8 mouse cellular contexts compared by ENCODE assay signal in the genomic region with DNA sequence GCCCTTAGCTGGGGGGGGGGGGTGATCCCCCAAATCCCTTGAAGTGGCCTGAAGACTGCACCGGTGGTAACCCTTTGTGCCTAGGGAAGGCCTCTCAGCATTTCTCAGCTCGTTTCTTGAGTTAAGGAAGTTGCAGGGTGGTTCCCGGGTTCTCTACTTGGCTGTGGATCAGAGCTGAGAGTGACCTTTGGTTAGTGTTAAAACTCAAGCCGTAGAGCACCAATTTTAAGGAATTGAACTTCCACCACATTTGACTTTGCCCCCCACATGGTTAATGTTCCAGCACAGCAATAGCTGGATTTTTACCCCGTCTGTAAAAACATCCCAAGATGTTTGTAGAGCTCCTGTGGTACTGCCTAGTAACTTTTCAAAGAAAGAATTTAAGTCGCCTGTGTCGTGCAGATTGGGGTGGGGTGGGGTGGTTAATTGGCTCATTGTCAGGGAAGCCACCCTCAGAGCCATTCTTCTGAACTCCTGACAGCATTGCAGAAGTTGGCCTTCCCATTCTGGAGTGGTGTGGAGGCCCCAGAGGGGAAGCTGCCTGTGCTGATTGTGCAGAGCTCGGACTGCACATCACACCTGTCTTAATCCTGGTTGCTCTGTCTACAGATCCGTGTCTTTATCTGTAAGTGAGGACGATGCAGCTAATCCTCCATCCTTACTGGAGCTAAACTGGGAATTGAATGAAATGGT. TPM values are rescaled to one million over a fixed set of nuclear protein-coding genes. Genes with fewer than 3 reads are reported as not detected.
DNase-seq lines count a peak whose midpoint lies in the region; ATAC-seq and TF ChIP-seq lines count a peak whose summit lies in the region.

No protein-coding gene starts in this region.

- H3K4me2 ChIP-seq in heart, embryonic 12.5 days: peak overlapping the region; percentile 96
- peak overlapping the region; percentile 93; the same call in 1 of the 2 replicates for H3K4me2 ChIP-seq in forebrain, embryonic 11.5 days (ENCODE audit: low read depth, low read length, severe bottlenecking)
- peak overlapping the region; percentile 93 for H3K4me2 ChIP-seq in kidney, embryonic 16.5 days (replicated peaks; ENCODE audit: low read depth, low read length)
- peak overlapping the region; percentile 90 for H3K4me2 ChIP-seq in midbrain, postnatal 0 days (ENCODE audit: low read depth, low read length, poor library complexity, severe bottlenecking)

- intact Hi-C loops in heart, postnatal 10 days (cut with DNase I): no loop called here

- 0 out of 2 replicates have a peak overlapping the region, but pooled peaks have one; percentile 82 for H3K27ac ChIP-seq in heart, embryonic 12.5 days (ENCODE audit: poor library complexity, severe bottlenecking)
- H3K27ac ChIP-seq in forebrain, embryonic 11.5 days (ENCODE audit: low read depth, low read length): no peak overlapping the region
- peak overlapping the region; percentile 94 for H3K27ac ChIP-seq in kidney, embryonic 16.5 days (ENCODE audit: low read length)
- H3K27ac ChIP-seq in midbrain, postnatal 0 days (ENCODE audit: low read depth, low read length): 0 out of 2 replicates have a peak overlapping the region, but pooled peaks have one; percentile 38

- H3K4me1 ChIP-seq in heart, embryonic 12.5 days (replicated peaks): peaks cover 22% of the 10 kb centered on the region
- peaks cover 13% of the 10 kb centered on the region for H3K4me1 ChIP-seq in forebrain, embryonic 11.5 days (replicated peaks; ENCODE audit: control insufficient read depth, insufficient read depth, low read length)
- H3K4me1 ChIP-seq in kidney, embryonic 16.5 days (ENCODE audit: insufficient read depth, low read length): peaks cover 20% of the 10 kb centered on the region
- peaks cover 11% of the 10 kb centered on the region; the same call in 1 of the 2 replicates for H3K4me1 ChIP-seq in midbrain, postnatal 0 days (ENCODE audit: insufficient read depth, low read length)

- no peak for DNase-seq in heart, postnatal 10 days
- no peak for DNase-seq in forebrain, embryonic 11.5 days (ENCODE audit: low spot score)
- DNase-seq in midbrain, postnatal 0 days (ENCODE audit: low spot score): no peak
- DNase-seq in embryo, embryonic 10.5 days (ENCODE audit: low spot score): no peak
- DNase-seq in layer of hippocampus, adult 18-20 months (ENCODE audit: low spot score in 2 of 2): no peak
- DNase-seq in adrenal gland, adult 18-20 months (ENCODE audit: low spot score in 2 of 2): no peak

- H3K36me3 ChIP-seq in heart, embryonic 12.5 days: peaks cover 38% of the 10 kb centered on the region
- H3K36me3 ChIP-seq in forebrain, embryonic 11.5 days (ENCODE audit: control insufficient read depth, insufficient read depth, low read length): no peaks in the 10 kb centered on the region
- H3K36me3 ChIP-seq in kidney, embryonic 16.5 days (ENCODE audit: insufficient read depth, low read length): peaks cover 13% of the 10 kb centered on the region
- H3K36me3 ChIP-seq in midbrain, postnatal 0 days (ENCODE audit: insufficient read depth, low read length): peaks cover 7% of the 10 kb centered on the region; the same call in 1 of the 2 replicates

- WGBS in heart, embryonic 12.5 days: 65% methylated on average over 10 of the region's 10 CpGs
- 62% methylated on average over 10 of the region's 10 CpGs for WGBS in forebrain, embryonic 11.5 days
- 61% methylated on average over 10 of the region's 10 CpGs for WGBS in kidney, embryonic 16.5 days
- WGBS in midbrain, postnatal 0 days: 47% methylated on average over 10 of the region's 10 CpGs

- ATAC-seq in heart, embryonic 12.5 days (ENCODE audit: insufficient number of reproducible peaks, low FRiP score): no peak
- ATAC-seq in forebrain, embryonic 11.5 days (replicated peaks; ENCODE audit: low FRiP score): no peak
- no peak for ATAC-seq in kidney, embryonic 16.5 days (ENCODE audit: low FRiP score, low TSS enrichment)
- no peak for ATAC-seq in midbrain, postnatal 0 days (ENCODE audit: low FRiP score)

- peak overlapping the region; percentile 91 for H3K9ac ChIP-seq in heart, embryonic 12.5 days
- H3K9ac ChIP-seq in forebrain, embryonic 11.5 days (ENCODE audit: low read length): peak overlapping the region; percentile 83
- peak overlapping the region; percentile 87 for H3K9ac ChIP-seq in kidney, embryonic 16.5 days (replicated peaks; ENCODE audit: low read length)
- H3K9ac ChIP-seq in midbrain, postnatal 0 days (replicated peaks; ENCODE audit: low read length, poor library complexity, severe bottlenecking): peak overlapping the region; percentile 79; the same call in 1 of the 2 replicates

- H3K4me3 ChIP-seq in heart, embryonic 12.5 days: peak overlapping the region; percentile 92
- H3K4me3 ChIP-seq in forebrain, embryonic 11.5 days (ENCODE audit: low read depth, low read length): peak overlapping the region; percentile 88
- H3K4me3 ChIP-seq in kidney, embryonic 16.5 days (ENCODE audit: low read length): peak overlapping the region; percentile 96
- H3K4me3 ChIP-seq in midbrain, postnatal 0 days (ENCODE audit: low read depth, low read length): peak overlapping the region; percentile 78

- no peak for TF ChIP-seq CTCF in midbrain, postnatal 0 days (IDR thresholded peaks at IDR 0.05)

- H3K27me3 ChIP-seq in heart, embryonic 12.5 days (replicated peaks): no peaks in the 10 kb centered on the region
- no peaks in the 10 kb centered on the region for H3K27me3 ChIP-seq in forebrain, embryonic 11.5 days (ENCODE audit: control insufficient read depth, insufficient read depth, low read length)
- H3K27me3 ChIP-seq in kidney, embryonic 16.5 days (ENCODE audit: insufficient read depth, low read length): no peaks in the 10 kb centered on the region
- no peaks in the 10 kb centered on the region for H3K27me3 ChIP-seq in midbrain, postnatal 0 days (ENCODE audit: insufficient read depth, low read length)

- no peaks in the 10 kb centered on the region for H3K9me3 ChIP-seq in heart, embryonic 12.5 days (replicated peaks)
- H3K9me3 ChIP-seq in forebrain, embryonic 11.5 days (ENCODE audit: control insufficient read depth, low read length): no peaks in the 10 kb centered on the region
- H3K9me3 ChIP-seq in kidney, embryonic 16.5 days (ENCODE audit: low read length): no peaks in the 10 kb centered on the region
- no peaks in the 10 kb centered on the region for H3K9me3 ChIP-seq in midbrain, postnatal 0 days (ENCODE audit: low read length)

RNA-seq across cellular contexts. Expression of a gene that starts 1.5 kb away (rescaled TPM):
- 5.4 and 5.8 TPM in 2 replicates for polyA plus RNA-seq in heart, embryonic 12.5 days (2016; fragmentation: Nextera tagmentation; extraction: Ambion mirVana)
- 10 to 100 TPM; 19.7 to 24.1 TPM for total RNA-seq in heart, postnatal 10 days (2021)
- polyA plus RNA-seq in forebrain, embryonic 11.5 days (2014; fragmentation: Nextera tagmentation; extraction: Ambion mirVana): 11.6 and 15.2 TPM in 2 replicates
- polyA plus RNA-seq in kidney, embryonic 16.5 days (2015; fragmentation: Nextera tagmentation; extraction: Ambion mirVana): 8.2 and 12.3 TPM in 2 replicates
- total RNA-seq in midbrain, postnatal 0 days (2014; rRNA removed): 141 and 168 TPM in 2 replicates
- polyA plus RNA-seq in midbrain, postnatal 0 days (2015; fragmentation: Nextera tagmentation; extraction: Ambion mirVana): 8.1 and 10.6 TPM in 2 replicates
- 10 to 100 TPM; 51.1 to 54.7 TPM for total RNA-seq in layer of hippocampus, adult 18-20 months (2021)
- total RNA-seq in adrenal gland, adult 18-20 months (2021): 10 to 100 TPM; 38.5 to 53.2 TPM

RNA-seq across cellular contexts. Expression of a gene that starts 10.7 kb away (rescaled TPM):
- polyA plus RNA-seq in heart, embryonic 12.5 days (2016; fragmentation: Nextera tagmentation; extraction: Ambion mirVana): 5.7 and 6.1 TPM in 2 replicates
- total RNA-seq in heart, postnatal 10 days (2021): 10 to 100 TPM; 25.7 to 26.7 TPM
- polyA plus RNA-seq in forebrain, embryonic 11.5 days (2014; fragmentation: Nextera tagmentation; extraction: Ambion mirVana): 8.0 and 8.1 TPM in 2 replicates
- polyA plus RNA-seq in kidney, embryonic 16.5 days (2015; fragmentation: Nextera tagmentation; extraction: Ambion mirVana): 5.6 and 8.0 TPM in 2 replicates
- total RNA-seq in midbrain, postnatal 0 days (2014; rRNA removed): 88.2 and 93.2 TPM in 2 replicates
- polyA plus RNA-seq in midbrain, postnatal 0 days (2015; fragmentation: Nextera tagmentation; extraction: Ambion mirVana): 12.3 and 14.7 TPM in 2 replicates
- total RNA-seq in layer of hippocampus, adult 18-20 months (2021): 100 to 1,000 TPM; 187 to 193 TPM
- 10 to 100 TPM; 31.6 to 40.4 TPM for total RNA-seq in adrenal gland, adult 18-20 months (2021)

RNA-seq across cellular contexts. Expression of a gene that starts 36.2 kb away (rescaled TPM):
- polyA plus RNA-seq in heart, embryonic 12.5 days (2016; fragmentation: Nextera tagmentation; extraction: Ambion mirVana): 37.0 and 39.7 TPM in 2 replicates
- 10 to 100 TPM; 59.1 to 60.2 TPM for total RNA-seq in heart, postnatal 10 days (2021)
- polyA plus RNA-seq in forebrain, embryonic 11.5 days (2014; fragmentation: Nextera tagmentation; extraction: Ambion mirVana): 14.4 and 16.4 TPM in 2 replicates
- 22.0 and 22.8 TPM in 2 replicates for polyA plus RNA-seq in kidney, embryonic 16.5 days (2015; fragmentation: Nextera tagmentation; extraction: Ambion mirVana)
- total RNA-seq in midbrain, postnatal 0 days (2014; rRNA removed): 43.7 and 51.3 TPM in 2 replicates
- polyA plus RNA-seq in midbrain, postnatal 0 days (2015; fragmentation: Nextera tagmentation; extraction: Ambion mirVana): 38.9 and 42.2 TPM in 2 replicates
- 10 to 100 TPM; 20.7 to 24.9 TPM for total RNA-seq in layer of hippocampus, adult 18-20 months (2021)
- 10 to 100 TPM; 34.0 to 40.6 TPM for total RNA-seq in adrenal gland, adult 18-20 months (2021)

RNA-seq across cellular contexts. Expression of a gene that starts 41.6 kb away (rescaled TPM):
- polyA plus RNA-seq in heart, embryonic 12.5 days (2016; fragmentation: Nextera tagmentation; extraction: Ambion mirVana): 49.8 and 50.4 TPM in 2 replicates
- 1 to 10 TPM; 7.5 to 7.8 TPM for total RNA-seq in heart, postnatal 10 days (2021)
- 27.1 and 35.4 TPM in 2 replicates for polyA plus RNA-seq in forebrain, embryonic 11.5 days (2014; fragmentation: Nextera tagmentation; extraction: Ambion mirVana)
- 41.6 and 42.6 TPM in 2 replicates for polyA plus RNA-seq in kidney, embryonic 16.5 days (2015; fragmentation: Nextera tagmentation; extraction: Ambion mirVana)
- 17.7 and 30.7 TPM in 2 replicates for total RNA-seq in midbrain, postnatal 0 days (2014; rRNA removed)
- 23.8 and 28.9 TPM in 2 replicates for polyA plus RNA-seq in midbrain, postnatal 0 days (2015; fragmentation: Nextera tagmentation; extraction: Ambion mirVana)
- total RNA-seq in layer of hippocampus, adult 18-20 months (2021): 10 to 100 TPM in 1 of 2 experiments, 1 to 10 TPM in 1; 7.9 to 10.5 TPM
- 10 to 100 TPM in 1 of 2 experiments, 1 to 10 TPM in 1; 9.7 to 15.6 TPM for total RNA-seq in adrenal gland, adult 18-20 months (2021)

RNA-seq across cellular contexts. Expression of a gene that starts 43.2 kb away (rescaled TPM):
- 34.8 and 35.5 TPM in 2 replicates for polyA plus RNA-seq in heart, embryonic 12.5 days (2016; fragmentation: Nextera tagmentation; extraction: Ambion mirVana)
- 1 to 10 TPM; 7.0 to 7.1 TPM for total RNA-seq in heart, postnatal 10 days (2021)
- polyA plus RNA-seq in forebrain, embryonic 11.5 days (2014; fragmentation: Nextera tagmentation; extraction: Ambion mirVana): 79.7 and 81.7 TPM in 2 replicates
- polyA plus RNA-seq in kidney, embryonic 16.5 days (2015; fragmentation: Nextera tagmentation; extraction: Ambion mirVana): 83.5 and 93.2 TPM in 2 replicates
- 38.4 and 47.6 TPM in 2 replicates for total RNA-seq in midbrain, postnatal 0 days (2014; rRNA removed)
- polyA plus RNA-seq in midbrain, postnatal 0 days (2015; fragmentation: Nextera tagmentation; extraction: Ambion mirVana): 55.9 and 60.8 TPM in 2 replicates
- total RNA-seq in layer of hippocampus, adult 18-20 months (2021): 10 to 100 TPM; 34.2 to 34.6 TPM
- total RNA-seq in adrenal gland, adult 18-20 months (2021): 10 to 100 TPM; 21.1 to 25.4 TPM
